Mouse (Mus musculus) layer of hippocampus, adult 6 months (tissue): ENCODE data around the gene Tcl1b1. TPM values are rescaled to one million over a fixed set of nuclear protein-coding genes. Genes with fewer than 3 reads are reported as not detected.

Experiments used
- long read RNA-seq, 2 experiments: library from polyadenylated mRNA; unstranded; transcript quantifications; one replicate each; pipeline ENCODE4 v2.0.0; 2019 to 2020
- polyA plus RNA-seq: library from polyadenylated mRNA; unstranded; fragments of <200 nt; fragmentation: Nextera tagmentation; gene quantifications from 2 replicates; pipeline ENCODE4 v1.2.3, GENCODE M21; 2021

The Tcl1b1 gene
- not detected in 2 replicates for polyA plus RNA-seq
- long read RNA-seq, experiment 1: 0 reads
- long read RNA-seq, experiment 2: 0 reads

GRCm38 (mm10) chr12:105159390-105159789 is at the start of gene Tcl1b1:
Gene Tcl1b1, plus strand, starts transcription at chr12:105159690.

GRCm38 (mm10) chr12:105145714-105146113 is 13.8 kb upstream of the Tcl1b1 start, which contains the start of gene Tcl1b2:
Gene Tcl1b2, plus strand, starts transcription at chr12:105146014.

GRCm38 (mm10) chr12:105176044-105176443 is 16.6 kb downstream of the Tcl1b1 start, which contains the start of gene Tcl1b5:
Gene Tcl1b5, plus strand, starts transcription at chr12:105176344.

GRCm38 (mm10) chr12:105190743-105191142 is 31.3 kb downstream of the Tcl1b1 start, which contains the start of gene Tcl1b3:
Gene Tcl1b3, plus strand, starts transcription at chr12:105191043.

GRCm38 (mm10) chr12:105201657-105202056 is 42.2 kb downstream of the Tcl1b1 start, which contains the start of gene Tcl1b4:
Gene Tcl1b4, plus strand, starts transcription at chr12:105201957.

Other genes with a start within 250 kb of the Tcl1b1 start
- gene Syne3, start 149.9 kb upstream of the Tcl1b1 start, polyA plus RNA-seq: 0.39 and 0.41 TPM in 2 replicates
- 37.0 and 37.4 TPM in 2 replicates for gene Glrx5, start 127.0 kb upstream of the Tcl1b1 start, polyA plus RNA-seq
- not detected in 2 replicates for gene Tcl1b2, start 13.7 kb upstream of the Tcl1b1 start, polyA plus RNA-seq
- not detected in 2 replicates for gene Tcl1b5, start 16.7 kb downstream of the Tcl1b1 start, polyA plus RNA-seq
- gene Tcl1b3, start 31.4 kb downstream of the Tcl1b1 start, polyA plus RNA-seq: not detected in 2 replicates
- gene Tcl1b4, start 42.3 kb downstream of the Tcl1b1 start, polyA plus RNA-seq: not detected in 2 replicates
- gene Tcl1, start 63.1 kb downstream of the Tcl1b1 start, polyA plus RNA-seq: not detected in 2 replicates
- gene Tunar, start 174.2 kb downstream of the Tcl1b1 start, polyA plus RNA-seq: 6.2 and 7.1 TPM in 2 replicates